Mouse (Mus musculus): ENCODE measurements around the gene Rpp14. TPM values are rescaled to one million over a fixed set of nuclear protein-coding genes. Genes with fewer than 3 reads are reported as not detected.

Gene Rpp14
- total RNA-seq (2021): 10 to 100 TPM; 24.4 to 24.7 TPM

- intact Hi-C loops (cut with DNase I): no loop called here
- DNase-seq: peak; percentile 95
Measured at GRCm38 (mm10) chr14:8080165-8080679, at the start of gene Rpp14. Gene Rpp14, plus strand, starts transcription at chr14:8080367.

- DNase-seq: no peak
Measured at GRCm38 (mm10) chr14:8030535-8030934, 49.6 kb upstream of the Rpp14 start.

GRCm38 (mm10) chr14:8032087-8032944 is 47.9 kb upstream of the Rpp14 start:
- peak; percentile 51 for DNase-seq
- intact Hi-C loops (cut with DNase I): no loop called here

More at GRCm38 (mm10) chr14:8030535-8030934, 49.6 kb upstream of the Rpp14 start:
- intact Hi-C loops (cut with DNase I): no loop called here

- DNase-seq: no peak
- intact Hi-C loops (cut with DNase I): no loop called here
Measured at GRCm38 (mm10) chr14:8034561-8034960, 45.6 kb upstream of the Rpp14 start.

- no peak for DNase-seq
- intact Hi-C loops (cut with DNase I): no loop called here
Measured at GRCm38 (mm10) chr14:8035951-8036350, 44.2 kb upstream of the Rpp14 start.

- intact Hi-C loops (cut with DNase I): no loop called here
- DNase-seq: no peak
Measured at GRCm38 (mm10) chr14:8036406-8036805, 43.8 kb upstream of the Rpp14 start.

GRCm38 (mm10) chr14:8038150-8038549 is 42.0 kb upstream of the Rpp14 start:
- intact Hi-C loops (cut with DNase I): no loop called here

GRCm38 (mm10) chr14:8038791-8039448 is 41.2 kb upstream of the Rpp14 start:
- peak; percentile 32 for DNase-seq
- intact Hi-C loops (cut with DNase I): no loop called here

More at GRCm38 (mm10) chr14:8038150-8038549, 42.0 kb upstream of the Rpp14 start:
- DNase-seq: no peak

- DNase-seq: no peak
- intact Hi-C loops (cut with DNase I): loop anchor here (5.0 kb wide), 1 partner anchor 38 kb away; the partner anchor contains the start of gene Abhd6
Measured at GRCm38 (mm10) chr14:8040179-8040578, 40.0 kb upstream of the Rpp14 start.

- intact Hi-C loops (cut with DNase I): loop anchor here (5.0 kb wide), 1 partner anchor 39 kb away; the partner anchor contains the start of gene Abhd6
- DNase-seq: no peak
Measured at GRCm38 (mm10) chr14:8040911-8041678, 39.1 kb upstream of the Rpp14 start.

- intact Hi-C loops (cut with DNase I): loop anchor here (5.0 kb wide), 1 partner anchor 40 kb away; the partner anchor contains the start of gene Abhd6
- DNase-seq: no peak
Measured at GRCm38 (mm10) chr14:8042120-8042519, 38.0 kb upstream of the Rpp14 start.

GRCm38 (mm10) chr14:8042577-8042976 is 37.6 kb upstream of the Rpp14 start:
- intact Hi-C loops (cut with DNase I): loop anchor here (5.0 kb wide), 1 partner anchor 40 kb away; the partner anchor contains the start of gene Abhd6
- no peak for DNase-seq

- intact Hi-C loops (cut with DNase I): loop anchor here (2.0 to 5.0 kb wide), 2 partner anchors 42 to 80 kb away; partner anchors contain the start of gene Abhd6
- DNase-seq: peak; percentile 11
Measured at GRCm38 (mm10) chr14:8044330-8044729, 35.8 kb upstream of the Rpp14 start.

- intact Hi-C loops (cut with DNase I): loop anchor here (2.0 to 5.0 kb wide), 2 partner anchors 42 to 80 kb away; partner anchors contain the start of gene Abhd6
- no peak for DNase-seq
Measured at GRCm38 (mm10) chr14:8044786-8045185, 35.4 kb upstream of the Rpp14 start.

- intact Hi-C loops (cut with DNase I): loop anchor here (2.0 kb wide), 1 partner anchor 81 kb away; no protein-coding TSS in a partner anchor
Measured at GRCm38 (mm10) chr14:8045187-8045846, 34.9 kb upstream of the Rpp14 start.

GRCm38 (mm10) chr14:8046839-8047238 is 33.3 kb upstream of the Rpp14 start:
- no peak for DNase-seq
- intact Hi-C loops (cut with DNase I): no loop called here

More at GRCm38 (mm10) chr14:8045187-8045846, 34.9 kb upstream of the Rpp14 start:
- no peak for DNase-seq

GRCm38 (mm10) chr14:8049334-8049733 is 30.8 kb upstream of the Rpp14 start:
- no peak for DNase-seq
- intact Hi-C loops (cut with DNase I): no loop called here

- intact Hi-C loops (cut with DNase I): no loop called here
- no peak for DNase-seq
Measured at GRCm38 (mm10) chr14:8051869-8052268, 28.3 kb upstream of the Rpp14 start.

- intact Hi-C loops (cut with DNase I): no loop called here
- no peak for DNase-seq
Measured at GRCm38 (mm10) chr14:8052661-8053060, 27.5 kb upstream of the Rpp14 start.

Measured in left cerebral cortex, postnatal 4 days (tissue).